Mouse (Mus musculus) embryonic facial prominence, embryonic 13.5 days (tissue): Measurements from ENCODE around the gene Adamtsl1. TPM values are rescaled to one million over a fixed set of nuclear protein-coding genes. Genes with fewer than 3 reads are reported as not detected.

Experiments
- ATAC-seq: fragments of 200-750 bp; cut with Nextera tagmentation; 2 replicates; pipeline ENCODE4 v1.8.0; 2017; ENCODE audit warnings: low read depth; ENCODE audit not compliant: insufficient number of reproducible peaks, insufficient read depth, low FRiP score, low TSS enrichment
- H3K27ac ChIP-seq: fragments of 300-500 bp; sonication (generic); 2 replicates; pipeline ENCODE4 v1.5.1; 2015; ENCODE audit warnings: moderate library complexity, mild to moderate bottlenecking, inconsistent platforms
- H3K27me3 ChIP-seq: fragments of 300-500 bp; sonication (generic); 2 replicates; pipeline ENCODE4 v1.6.1; 2015; ENCODE audit warnings: mild to moderate bottlenecking, inconsistent platforms
- H3K36me3 ChIP-seq: fragments of 300-500 bp; sonication (generic); 2 replicates; pipeline ENCODE4 v1.6.1; 2015; ENCODE audit warnings: mild to moderate bottlenecking, inconsistent platforms
- H3K4me1 ChIP-seq: fragments of 300-500 bp; sonication (generic); 2 replicates; pipeline ENCODE4 v1.6.1; 2015; ENCODE audit warnings: inconsistent platforms
- H3K4me2 ChIP-seq: fragments of 300-500 bp; sonication (generic); 2 replicates; pipeline ENCODE4 v1.6.1; 2015; ENCODE audit warnings: moderate library complexity, mild to moderate bottlenecking, inconsistent platforms
- H3K4me3 ChIP-seq: fragments of 300-500 bp; sonication (generic); 2 replicates; pipeline ENCODE4 v1.5.1; 2015; ENCODE audit warnings: mild to moderate bottlenecking, inconsistent platforms
- H3K9ac ChIP-seq: fragments of 300-500 bp; sonication (generic); 2 replicates; pipeline ENCODE4 v1.6.1; 2015; ENCODE audit warnings: mild to moderate bottlenecking, inconsistent platforms
- H3K9me3 ChIP-seq: fragments of 300-500 bp; sonication (generic); 2 replicates; pipeline ENCODE4 v1.6.1; 2016; ENCODE audit warnings: inconsistent platforms
- WGBS: fragments of 180-500 bp; shearing (Covaris S2); methylation state at CpG from one replicate; pipeline ENCODE4 v1.1.7; 2015; ENCODE audit warnings: mixed read lengths; 5-methylcytosine and 5-hydroxymethylcytosine counted together
- polyA plus RNA-seq: library from polyadenylated mRNA; unstranded; fragments of >200 nt; fragmentation: Nextera tagmentation; extraction: Ambion mirVana; gene quantifications from 2 replicates; pipeline ENCODE4 v1.2.1, GENCODE M21; 2015

Adamtsl1 gene
- polyA plus RNA-seq, 1 experiment from 2014 or later: 48.1 TPM

DNA sequence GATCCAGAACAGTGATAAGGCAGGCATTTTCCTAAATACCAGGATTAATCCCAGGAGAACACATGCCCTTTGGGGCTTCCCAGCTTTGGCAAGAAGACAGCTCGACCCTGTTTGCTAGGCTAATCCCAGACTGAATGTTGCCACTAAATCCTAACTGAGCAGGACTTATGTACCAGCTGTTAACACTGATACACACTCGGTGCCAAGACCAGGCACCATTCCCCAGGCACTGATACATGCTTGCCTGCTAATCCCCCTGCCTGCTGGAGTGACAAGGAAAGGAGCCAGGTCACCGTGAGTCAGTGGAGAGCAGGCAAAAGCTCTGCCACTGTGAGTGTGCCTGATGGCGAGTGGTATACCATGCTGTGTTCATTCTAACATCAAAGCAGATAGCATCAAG lies 505.6 kb downstream of the Adamtsl1 start:
- Histone ChIP-seq H3K9me3 (no peaks in the 10 kb centered on the region), H3K4me1 (peaks cover 10% of the 10 kb centered on the region), H3K4me3 (no peak overlapping the region), H3K27ac (no peak overlapping the region), H3K4me2 (no peak overlapping the region), H3K36me3 (no peaks in the 10 kb centered on the region), H3K9ac (no peak overlapping the region), H3K27me3 (0 out of 2 replicates have a peak, but pooled peaks cover 2% of the 10 kb centered on the region)
- ATAC-seq: no peak
- WGBS: 34% methylated on average over 4 of the region's 4 CpGs

DNA sequence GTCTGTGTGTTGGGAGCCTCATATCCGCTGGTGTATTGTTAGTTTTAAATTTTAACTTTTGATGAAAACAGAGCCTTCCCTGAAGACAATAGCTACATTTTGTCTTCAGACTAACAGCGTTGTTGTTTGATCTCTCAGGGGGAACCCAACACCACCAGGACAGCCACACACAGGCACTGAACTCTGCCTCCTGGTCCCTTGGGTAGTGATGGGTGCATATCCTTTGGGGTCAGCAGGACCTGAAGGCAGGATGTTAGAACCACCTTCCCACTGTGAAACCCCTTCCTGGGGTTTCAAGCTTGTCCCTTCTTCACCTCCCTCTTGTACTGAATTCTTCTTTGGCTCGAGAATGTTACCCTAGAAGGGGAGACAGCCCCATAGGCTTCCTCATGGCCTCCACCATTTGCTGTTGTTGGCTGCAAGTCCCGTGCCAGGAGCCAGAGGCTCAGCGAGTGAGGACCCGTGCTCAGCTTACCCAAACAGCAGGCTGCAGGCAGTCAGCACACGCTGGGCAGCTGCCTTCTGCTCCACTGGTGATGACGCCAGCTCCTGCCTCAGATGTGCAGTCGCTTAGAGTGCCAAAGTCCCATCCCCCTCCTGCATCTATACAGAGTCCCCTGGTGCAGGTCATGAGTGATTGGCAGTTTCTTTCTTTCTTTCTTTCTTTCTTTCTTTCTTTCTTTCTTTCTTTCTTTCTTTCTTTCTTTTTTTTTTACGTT lies 506.6 kb downstream of the Adamtsl1 start:
- Histone ChIP-seq H3K36me3 (no peaks in the 10 kb centered on the region), H3K9me3 (no peaks in the 10 kb centered on the region), H3K9ac (no peak overlapping the region), H3K27me3 (0 out of 2 replicates have a peak, but pooled peaks cover 2% of the 10 kb centered on the region), H3K4me2 (no peak overlapping the region), H3K4me3 (no peak overlapping the region), H3K4me1 (peaks cover 10% of the 10 kb centered on the region), H3K27ac (no peak overlapping the region)
- ATAC-seq: 0 out of 2 replicates have a peak, but pooled peaks have one; percentile 48
- 53% methylated on average over 10 of the region's 10 CpGs for WGBS

DNA sequence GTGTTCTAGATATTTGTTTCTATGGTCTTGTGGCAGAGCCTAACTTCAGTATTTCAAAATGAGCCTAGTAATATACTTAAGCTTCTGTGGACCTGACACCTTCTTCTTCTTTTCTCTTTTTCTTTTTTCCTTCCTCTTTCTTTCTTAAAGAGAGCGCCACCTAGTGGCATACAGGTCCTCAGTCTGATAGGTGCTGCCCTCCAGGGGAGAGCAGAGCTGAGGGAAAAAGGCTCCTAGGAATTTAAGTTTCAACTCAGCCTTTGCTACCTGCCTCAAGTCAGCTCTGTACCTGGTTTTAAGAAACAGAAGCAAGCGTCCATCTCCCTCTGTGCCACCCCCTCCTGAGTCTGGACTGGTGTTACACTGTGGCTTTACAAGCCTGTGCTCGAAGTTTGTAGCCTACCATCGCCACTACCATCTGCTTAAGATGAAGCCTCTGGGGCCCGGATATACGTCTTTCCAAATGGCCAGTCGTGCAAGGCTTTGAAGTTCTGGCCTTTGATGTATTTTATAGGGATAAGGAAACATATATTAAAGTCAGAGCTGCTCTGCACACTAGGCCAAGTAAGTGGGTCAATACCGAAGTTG lies 510.7 kb downstream of the Adamtsl1 start:
- 0 out of 2 replicates have a peak, but pooled peaks cover 2% of the 10 kb centered on the region for H3K27me3 ChIP-seq
- no peak overlapping the region for H3K4me2 ChIP-seq
- H3K27ac ChIP-seq: no peak overlapping the region
- 40% methylated on average over 8 of the region's 8 CpGs for WGBS
- H3K4me3 ChIP-seq: no peak overlapping the region
- H3K4me1 ChIP-seq: peaks cover 13% of the 10 kb centered on the region
- no peaks in the 10 kb centered on the region for H3K36me3 ChIP-seq
- H3K9ac ChIP-seq: no peak overlapping the region
- H3K9me3 ChIP-seq: no peaks in the 10 kb centered on the region
- no peak for ATAC-seq

DNA sequence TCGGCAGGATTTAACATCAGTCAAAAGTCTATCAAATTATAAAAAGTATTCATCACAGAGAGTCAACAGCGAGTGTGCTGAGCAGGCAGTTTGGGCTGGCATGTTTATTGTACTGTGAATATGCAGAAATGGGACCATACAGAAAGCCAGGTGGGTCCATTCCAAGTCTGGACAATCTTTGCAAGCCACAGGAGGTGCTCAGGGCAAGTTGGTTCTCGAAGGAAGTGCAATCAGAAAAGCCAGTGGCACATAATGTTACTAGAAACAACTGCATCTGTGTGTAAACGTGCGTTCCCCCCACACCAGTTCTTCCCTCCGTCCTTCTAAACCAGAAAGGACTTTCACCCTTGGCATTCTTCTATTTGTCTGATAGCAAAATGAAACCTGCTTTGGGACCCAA lies 515.5 kb downstream of the Adamtsl1 start:
- H3K9me3 ChIP-seq: no peaks in the 10 kb centered on the region
- no peak overlapping the region for H3K9ac ChIP-seq
- no peak overlapping the region for H3K27ac ChIP-seq
- no peak overlapping the region for H3K4me2 ChIP-seq
- H3K27me3 ChIP-seq: no peaks in the 10 kb centered on the region
- no peak overlapping the region for H3K4me3 ChIP-seq
- peaks cover 16% of the 10 kb centered on the region for H3K4me1 ChIP-seq
- no peaks in the 10 kb centered on the region for H3K36me3 ChIP-seq
- no peak for ATAC-seq
- WGBS: 75% methylated on average over 6 of the region's 6 CpGs

DNA sequence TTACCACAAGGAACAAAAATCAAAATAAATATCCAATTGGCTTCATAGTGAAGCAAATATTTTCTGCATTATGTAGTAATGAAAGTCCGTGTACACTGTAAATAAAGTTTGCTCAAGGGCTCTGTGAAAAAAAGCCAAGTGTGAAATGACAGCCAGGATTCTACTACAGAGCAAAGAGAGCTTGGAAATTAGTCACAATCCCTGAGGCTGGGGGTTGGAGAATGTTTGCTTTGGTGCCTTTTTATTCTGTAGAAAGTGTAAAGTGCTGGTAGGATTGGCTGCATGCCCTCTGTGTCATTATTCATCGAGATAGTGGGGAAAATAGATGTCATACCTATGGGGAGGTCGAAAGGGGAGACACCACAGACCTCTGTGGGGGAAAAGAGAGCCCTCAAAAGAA lies 516.2 kb downstream of the Adamtsl1 start:
- no peak overlapping the region for H3K27ac ChIP-seq
- 43% methylated on average over 3 of the region's 3 CpGs for WGBS
- no peak overlapping the region for H3K4me3 ChIP-seq
- H3K4me1 ChIP-seq: peaks cover 16% of the 10 kb centered on the region
- no peaks in the 10 kb centered on the region for H3K27me3 ChIP-seq
- no peak overlapping the region for H3K4me2 ChIP-seq
- ATAC-seq: no peak
- H3K9me3 ChIP-seq: no peaks in the 10 kb centered on the region
- H3K9ac ChIP-seq: no peak overlapping the region
- H3K36me3 ChIP-seq: no peaks in the 10 kb centered on the region

DNA sequence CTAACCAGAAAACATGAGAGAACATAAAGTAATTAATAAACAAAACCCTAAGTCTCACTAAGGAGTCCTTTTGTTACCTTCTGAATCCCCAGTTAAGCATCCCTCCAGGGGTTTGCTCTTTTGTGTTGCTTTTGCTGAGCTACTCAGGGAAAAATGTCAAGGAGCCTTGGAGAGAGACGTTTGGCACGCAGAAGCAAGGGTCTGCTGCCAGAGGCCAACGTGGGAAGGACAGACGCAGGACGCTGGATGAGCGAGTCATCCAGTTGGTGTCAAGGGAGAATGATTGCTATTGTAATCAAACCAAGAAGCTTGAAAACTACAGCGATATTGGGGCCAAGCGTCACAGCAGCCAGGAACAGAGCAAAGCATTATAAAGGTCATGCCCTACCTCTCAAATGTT lies 517.1 kb downstream of the Adamtsl1 start:
- Histone ChIP-seq H3K9ac (no peak overlapping the region), H3K27ac (no peak overlapping the region), H3K27me3 (no peaks in the 10 kb centered on the region), H3K4me1 (peaks cover 16% of the 10 kb centered on the region), H3K4me3 (no peak overlapping the region), H3K4me2 (no peak overlapping the region), H3K9me3 (no peaks in the 10 kb centered on the region), H3K36me3 (no peaks in the 10 kb centered on the region)
- ATAC-seq: no peak
- 22% methylated on average over 8 of the region's 8 CpGs for WGBS

DNA sequence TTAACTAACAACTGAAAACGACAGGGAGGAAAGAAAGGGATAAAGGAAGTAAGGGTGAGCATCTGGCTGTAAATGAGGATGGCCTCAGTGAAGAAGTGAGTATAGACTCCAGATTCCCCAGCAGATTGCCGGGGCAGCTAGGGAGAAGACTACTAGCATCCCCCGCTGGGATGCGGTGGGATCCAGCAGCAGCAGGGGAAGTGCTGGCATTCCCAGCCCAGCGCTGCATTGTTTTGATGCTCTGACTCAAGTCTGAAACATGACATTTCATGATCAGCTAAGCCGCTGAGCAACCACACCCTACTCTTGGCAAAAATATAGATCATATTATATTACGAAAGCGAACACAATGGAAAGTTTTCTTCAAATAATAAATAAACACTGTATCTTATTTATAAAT lies 526.9 kb downstream of the Adamtsl1 start:
- Histone ChIP-seq H3K4me3 (no peak overlapping the region), H3K9me3 (no peaks in the 10 kb centered on the region), H3K27me3 (no peaks in the 10 kb centered on the region), H3K36me3 (no peaks in the 10 kb centered on the region), H3K9ac (no peak overlapping the region), H3K4me1 (peaks cover 13% of the 10 kb centered on the region), H3K4me2 (peak overlapping the region; percentile 2; the same call in 1 of the 2 replicates), H3K27ac (peak overlapping the region; percentile 36)
- no peak for ATAC-seq
- 26% methylated on average over 8 of the region's 8 CpGs for WGBS

DNA sequence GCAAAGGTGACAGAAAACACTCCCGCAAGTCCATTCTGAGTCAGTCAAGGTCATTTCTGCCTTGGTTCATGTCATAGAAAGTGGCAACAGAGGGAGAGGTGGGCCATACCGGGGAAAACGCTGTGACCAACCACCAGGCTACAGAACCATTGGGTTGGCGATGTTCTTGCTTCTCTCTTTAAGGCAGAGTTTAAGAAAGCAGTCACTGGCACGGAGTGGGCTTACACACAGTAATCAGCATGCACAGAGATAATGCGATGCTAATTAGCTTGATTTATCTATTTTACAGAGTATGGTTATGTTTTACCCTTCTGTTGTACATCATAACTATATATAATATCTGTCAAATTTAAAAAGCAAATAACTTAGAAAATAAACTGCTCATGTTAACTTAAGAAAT lies 531.5 kb downstream of the Adamtsl1 start:
- no peak for ATAC-seq
- Histone ChIP-seq H3K9me3 (no peaks in the 10 kb centered on the region), H3K4me2 (no peak overlapping the region), H3K36me3 (no peaks in the 10 kb centered on the region), H3K4me3 (no peak overlapping the region), H3K27me3 (no peaks in the 10 kb centered on the region), H3K9ac (no peak overlapping the region), H3K27ac (no peak overlapping the region), H3K4me1 (peaks cover 13% of the 10 kb centered on the region)
- WGBS: 84% methylated on average over 6 of the region's 6 CpGs

DNA sequence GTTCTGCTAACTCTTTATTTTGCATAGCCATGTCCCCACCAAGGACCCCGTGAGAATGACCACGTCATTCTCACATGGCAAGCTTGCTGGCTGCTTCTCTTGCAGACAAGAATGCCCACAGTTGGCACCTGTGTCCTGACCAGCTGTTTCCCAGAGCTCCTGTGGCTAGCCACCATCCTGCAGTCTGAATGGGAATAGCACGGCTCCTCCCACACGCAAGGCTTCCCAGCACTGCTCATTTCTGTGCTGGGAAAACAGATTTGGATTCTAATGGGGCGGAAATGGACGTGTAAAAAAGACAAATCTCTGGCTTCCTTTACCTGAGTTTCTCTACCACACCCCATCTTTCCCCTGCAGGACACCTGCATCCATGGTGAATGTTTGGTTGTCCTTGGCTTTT lies 531.9 kb downstream of the Adamtsl1 start:
- Histone ChIP-seq H3K9ac (no peak overlapping the region), H3K9me3 (no peaks in the 10 kb centered on the region), H3K36me3 (no peaks in the 10 kb centered on the region), H3K4me2 (no peak overlapping the region), H3K4me1 (peaks cover 13% of the 10 kb centered on the region), H3K27ac (no peak overlapping the region), H3K4me3 (no peak overlapping the region), H3K27me3 (no peaks in the 10 kb centered on the region)
- WGBS: 79% methylated on average over 6 of the region's 6 CpGs
- ATAC-seq: no peak

DNA sequence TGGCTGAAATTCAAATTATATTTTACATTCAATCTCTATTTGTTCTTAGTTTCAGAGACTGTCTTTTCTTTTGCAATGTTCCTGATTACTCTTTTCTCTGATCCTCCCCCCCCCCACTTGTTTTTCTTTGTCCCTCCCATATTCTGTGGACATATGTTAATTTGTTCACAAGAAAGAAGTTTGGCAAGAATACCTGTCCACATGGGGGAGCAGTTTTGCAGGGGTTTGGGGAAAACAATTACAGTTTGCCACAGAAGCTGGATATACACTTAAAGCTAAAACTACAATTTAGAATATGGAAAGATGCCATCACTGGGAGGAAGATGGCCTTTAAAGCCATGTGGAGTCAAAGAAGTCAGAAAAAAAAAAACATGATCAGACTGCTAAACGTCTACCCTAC lies 532.9 kb downstream of the Adamtsl1 start:
- WGBS: 64% methylated on average over 1 of the region's 1 CpGs
- no peaks in the 10 kb centered on the region for H3K9me3 ChIP-seq
- H3K27ac ChIP-seq: no peak overlapping the region
- 0 out of 2 replicates have a peak, but pooled peaks cover 6% of the 10 kb centered on the region for H3K4me1 ChIP-seq
- no peak for ATAC-seq
- no peaks in the 10 kb centered on the region for H3K27me3 ChIP-seq
- H3K4me3 ChIP-seq: no peak overlapping the region
- no peak overlapping the region for H3K4me2 ChIP-seq
- H3K36me3 ChIP-seq: no peaks in the 10 kb centered on the region
- no peak overlapping the region for H3K9ac ChIP-seq

DNA sequence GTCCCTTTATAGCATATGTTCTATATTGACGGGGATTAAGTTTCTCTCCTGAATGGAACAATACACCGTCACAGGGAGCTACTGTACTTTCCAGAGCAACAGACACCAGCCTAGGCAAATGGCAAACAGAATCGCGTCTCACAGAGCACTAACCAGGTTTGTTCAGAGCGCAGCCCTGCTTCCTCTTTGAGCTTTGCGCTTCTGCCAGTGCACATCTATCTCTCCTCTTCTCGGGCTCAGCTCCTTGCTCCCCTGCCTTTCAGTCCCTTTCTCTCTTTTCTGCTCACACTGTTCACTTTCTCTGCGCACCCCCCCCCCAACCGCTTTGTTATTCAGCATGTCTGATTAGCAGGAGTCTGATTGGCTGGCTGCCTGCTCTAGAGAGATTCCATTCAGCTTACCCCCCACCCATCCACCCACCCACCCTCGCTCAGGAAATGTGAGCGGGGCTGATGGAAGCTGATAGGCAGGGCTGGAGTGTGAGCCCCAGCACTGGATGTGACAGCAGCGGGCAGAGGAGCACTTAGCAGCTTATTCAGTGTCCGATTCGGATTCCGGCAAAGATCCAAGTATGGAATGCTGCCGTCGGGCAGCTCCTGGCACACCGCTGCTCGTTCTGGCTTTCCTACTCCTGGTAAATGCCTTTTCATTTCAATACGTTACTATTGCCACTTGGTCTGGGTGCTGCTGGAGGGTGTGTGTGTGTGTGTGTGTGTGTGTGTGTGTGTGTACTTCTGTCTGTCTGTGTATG lies 539.7 kb downstream of the Adamtsl1 start:
- H3K27ac ChIP-seq: peak overlapping the region; percentile 89
- 0% methylated on average over 19 of the region's 20 CpGs for WGBS

More for the DNA sequence above, 539.7 kb downstream of the Adamtsl1 start:
- Histone ChIP-seq H3K9me3 (no peaks in the 10 kb centered on the region), H3K4me1 (peaks cover 22% of the 10 kb centered on the region), H3K4me3 (peak overlapping the region; percentile 58), H3K4me2 (peak overlapping the region; percentile 67), H3K36me3 (no peaks in the 10 kb centered on the region), H3K9ac (peak overlapping the region; percentile 73), H3K27me3 (no peaks in the 10 kb centered on the region)
- peak; percentile 89 for ATAC-seq
